Mouse (Mus musculus) heart, embryonic 13.5 days (tissue): ENCODE results near the gene Mbtps2. TPM values are rescaled to one million over a fixed set of nuclear protein-coding genes. Genes with fewer than 3 reads are reported as not detected.

ENCODE experiments used
- polyA plus RNA-seq: library from polyadenylated mRNA; unstranded; fragments of >200 nt; fragmentation: Nextera tagmentation; extraction: Ambion mirVana; gene quantifications from 2 replicates; pipeline ENCODE4 v1.2.1, GENCODE M21; 2015

Gene Mbtps2
- polyA plus RNA-seq, 1 experiment from 2014 or later = 16.8 TPM

Other genes with a start within 250 kb of the Mbtps2 start
- 0.15 and 0.47 TPM in 2 replicates for gene Phex, start 183.4 kb downstream of the Mbtps2 start, polyA plus RNA-seq
- gene Sms, start 106.4 kb downstream of the Mbtps2 start, polyA plus RNA-seq = 48.7 and 73.1 TPM in 2 replicates
- 2.6 and 3.1 TPM in 2 replicates for gene Yy2, start 29.7 kb downstream of the Mbtps2 start, polyA plus RNA-seq
- gene Smpx, start 100.2 kb upstream of the Mbtps2 start, polyA plus RNA-seq = 655 and 752 TPM in 2 replicates
- gene Klhl34, start 219.7 kb upstream of the Mbtps2 start, polyA plus RNA-seq = 0.27 and 0.46 TPM in 2 replicates